ENCODE assay signal across 16 mouse cellular contexts in the genomic region with DNA sequence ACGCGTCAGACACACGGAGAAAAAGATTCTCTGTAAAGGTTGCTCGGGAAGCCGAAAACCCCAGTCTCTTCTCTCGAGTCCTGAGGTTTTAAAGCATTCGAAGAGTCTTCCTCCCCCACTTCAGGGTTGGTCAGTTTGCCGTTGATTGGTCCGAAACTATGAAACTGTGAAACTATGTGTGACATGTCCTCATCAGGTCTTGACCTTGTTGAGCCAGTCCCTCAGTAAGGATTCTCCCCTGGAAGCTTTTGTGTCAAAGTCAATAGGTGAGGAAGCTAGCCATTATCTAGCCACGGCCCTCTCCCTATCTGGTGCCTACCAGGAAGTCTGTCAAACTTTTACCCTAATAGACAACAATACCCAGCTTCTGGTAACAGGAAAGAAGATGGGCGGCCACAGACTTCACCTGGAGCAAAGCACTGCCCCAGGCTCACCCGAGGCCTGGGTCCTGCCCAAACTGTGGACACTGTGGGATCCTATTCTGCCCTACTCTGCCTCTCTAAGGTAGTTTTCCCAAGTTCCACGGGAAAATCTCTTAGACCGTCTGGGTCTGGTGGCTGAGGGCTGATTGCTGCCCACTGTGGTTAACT. TPM values are rescaled to one million over a fixed set of nuclear protein-coding genes. Genes with fewer than 3 reads are reported as not detected.
DNase-seq lines count a peak whose midpoint lies in the region; ATAC-seq and TF ChIP-seq lines count a peak whose summit lies in the region.
"Had no signal": no experiment of that assay in that cellular context is flagged by ENCODE, and none has a peak within 500 bp of the region (broad histone marks: within the 10 kb centered on the region; RNA-seq: fewer than 3 reads in every experiment).

No protein-coding gene starts in this region.

- no peak overlapping the region for H3K4me3 ChIP-seq in heart, embryonic 11.5 days (ENCODE audit: low read depth, low read length)
- H3K4me3 ChIP-seq in lung, embryonic 14.5 days (ENCODE audit: low read depth, low read length), result no peak overlapping the region
- no peak overlapping the region for H3K4me3 ChIP-seq in heart, postnatal 0 days (ENCODE audit: low read depth, low read length)
- H3K4me3 ChIP-seq: hindbrain, embryonic 13.5 days had no signal

- 0 out of 2 replicates have a peak, but pooled peaks cover 4% of the 10 kb centered on the region for H3K36me3 ChIP-seq in heart, embryonic 11.5 days (ENCODE audit: control insufficient read depth, insufficient read depth, low read length)
- H3K36me3 ChIP-seq in lung, embryonic 14.5 days (ENCODE audit: insufficient read depth), result peaks cover 7% of the 10 kb centered on the region; the same call in 1 of the 2 replicates
- H3K36me3 ChIP-seq in heart, postnatal 0 days (replicated peaks; ENCODE audit: control insufficient read depth, insufficient read depth, low read length), result peaks cover 18% of the 10 kb centered on the region
- H3K36me3 ChIP-seq: hindbrain, embryonic 13.5 days had no signal

- peak overlapping the region; percentile 59 for H3K9ac ChIP-seq in heart, embryonic 11.5 days (ENCODE audit: low read depth, low read length)
- H3K9ac ChIP-seq in lung, embryonic 14.5 days, result no peak overlapping the region
- H3K9ac ChIP-seq in heart, postnatal 0 days (replicated peaks; ENCODE audit: low read depth, low read length), result peak overlapping the region; percentile 11; the same call in 1 of the 2 replicates
- H3K9ac ChIP-seq: hindbrain, embryonic 13.5 days had no signal

- peak overlapping the region; percentile 98 for H3K27ac ChIP-seq in heart, embryonic 11.5 days (ENCODE audit: low read depth, low read length)
- peak overlapping the region; percentile 72; the same call in 1 of the 2 replicates for H3K27ac ChIP-seq in lung, embryonic 14.5 days (ENCODE audit: low read depth)
- H3K27ac ChIP-seq in heart, postnatal 0 days (ENCODE audit: low read depth), result peak overlapping the region; percentile 89
- H3K27ac ChIP-seq: hindbrain, embryonic 13.5 days had no signal

- peaks cover 27% of the 10 kb centered on the region for H3K4me1 ChIP-seq in heart, embryonic 11.5 days (ENCODE audit: control insufficient read depth, insufficient read depth, low read length)
- 0 out of 2 replicates have a peak, but pooled peaks cover 3% of the 10 kb centered on the region for H3K4me1 ChIP-seq in lung, embryonic 14.5 days (ENCODE audit: insufficient read depth)
- H3K4me1 ChIP-seq in heart, postnatal 0 days (ENCODE audit: control insufficient read depth, insufficient read depth), result peaks cover 27% of the 10 kb centered on the region
- H3K4me1 ChIP-seq: hindbrain, embryonic 13.5 days had no signal

- TF ChIP-seq CTCF in lung, embryonic 14.5 days (IDR thresholded peaks at IDR 0.05; ENCODE audit: low read depth), result no peak
- TF ChIP-seq CTCF in heart, postnatal 0 days (IDR thresholded peaks at IDR 0.05; ENCODE audit: low read depth), result no peak

- no peak for ATAC-seq in heart, embryonic 11.5 days (replicated peaks; ENCODE audit: insufficient number of reproducible peaks, low FRiP score, low TSS enrichment)
- no peak for ATAC-seq in lung, embryonic 14.5 days (ENCODE audit: insufficient read depth)
- no peak for ATAC-seq in heart, postnatal 0 days (ENCODE audit: insufficient read depth, low read depth)

- H3K27me3 ChIP-seq in heart, embryonic 11.5 days (ENCODE audit: control insufficient read depth, insufficient read depth, low read length), result no peaks in the 10 kb centered on the region
- no peaks in the 10 kb centered on the region for H3K27me3 ChIP-seq in lung, embryonic 14.5 days (ENCODE audit: insufficient read depth, low read length)
- H3K27me3 ChIP-seq in heart, postnatal 0 days (ENCODE audit: control insufficient read depth, insufficient read depth, low read length), result no peaks in the 10 kb centered on the region
- H3K27me3 ChIP-seq: hindbrain, embryonic 13.5 days had no signal

- WGBS in heart, embryonic 11.5 days (ENCODE audit: insufficient replicate concordance), result 42% methylated on average over 14 of the region's 14 CpGs
- 62% methylated on average over 14 of the region's 14 CpGs for WGBS in lung, embryonic 14.5 days
- WGBS in heart, postnatal 0 days, result 37% methylated on average over 14 of the region's 14 CpGs

- intact Hi-C loops in left cerebral cortex, postnatal 36 days (cut with DNase I), result no loop called here
- intact Hi-C loops in left cerebral cortex, postnatal 14 days (cut with DNase I), result no loop called here

- H3K4me2 ChIP-seq in heart, embryonic 11.5 days, result peak overlapping the region; percentile 68
- peak overlapping the region; percentile 71; the same call in 1 of the 2 replicates for H3K4me2 ChIP-seq in lung, embryonic 14.5 days
- no peak overlapping the region for H3K4me2 ChIP-seq in heart, postnatal 0 days (ENCODE audit: low read depth, low read length)
- H3K4me2 ChIP-seq: hindbrain, embryonic 13.5 days; midbrain, embryonic 11.5 days had no signal

- H3K9me3 ChIP-seq in heart, embryonic 11.5 days (replicated peaks; ENCODE audit: control insufficient read depth, low read length), result peaks cover 2% of the 10 kb centered on the region; the same call in 1 of the 2 replicates
- no peaks in the 10 kb centered on the region for H3K9me3 ChIP-seq in lung, embryonic 14.5 days (ENCODE audit: low read depth, low read length)
- no peaks in the 10 kb centered on the region for H3K9me3 ChIP-seq in heart, postnatal 0 days (replicated peaks; ENCODE audit: control insufficient read depth, low read length)
- H3K9me3 ChIP-seq: hindbrain, embryonic 13.5 days had no signal

- no peak for TF ChIP-seq EP300 in heart, postnatal 0 days (IDR thresholded peaks at IDR 0.05; ENCODE audit: low read depth)

- no peak for DNase-seq in heart, postnatal 4 days
- no peak for DNase-seq in lung, embryonic 14.5 days
- no peak for DNase-seq in lung, postnatal 36 days
- peak; percentile 89 for DNase-seq in R1 (ENCODE audit: low read depth, low spot score)
- no peak for DNase-seq in heart, postnatal 0 days (ENCODE audit: low spot score)
- DNase-seq in left cerebral cortex, postnatal 36 days (ENCODE audit: low spot score in 2 of 2), result no peak
- no peak for DNase-seq in left cerebral cortex, postnatal 14 days (ENCODE audit: low spot score in 2 of 2)
- DNase-seq: B cell, adult 2 months; cerebellum, postnatal 10 days; gastrocnemius, postnatal 36 days; kidney, adult 8-10 months; right cerebral cortex, adult 18-20 months had no signal

RNA-seq across cellular contexts. Expression of a gene that starts 2.5 kb away (rescaled TPM):
- polyA plus RNA-seq in heart, embryonic 11.5 days (2014; fragmentation: Nextera tagmentation; extraction: Ambion mirVana), result 76.3 and 83.8 TPM in 2 replicates
- 10 to 100 TPM; 62.0 to 64.4 TPM for total RNA-seq in heart, postnatal 4 days (2021)
- polyA plus RNA-seq in lung, embryonic 14.5 days (2014; fragmentation: Nextera tagmentation; extraction: Ambion mirVana), result 63.1 and 66.3 TPM in 2 replicates
- total RNA-seq in heart, postnatal 0 days (2014; rRNA removed; ENCODE audit: low replicate concordance), result 55.2 and 58.1 TPM in 2 replicates
- 58.4 and 59.5 TPM in 2 replicates for polyA plus RNA-seq in heart, postnatal 0 days (2015; fragmentation: Nextera tagmentation; extraction: Ambion mirVana)
- 1 to 10 TPM; 3.8 to 5.8 TPM for total RNA-seq in left cerebral cortex, postnatal 36 days (2021)
- 1 to 10 TPM; 6.5 to 7.2 TPM for total RNA-seq in left cerebral cortex, postnatal 14 days (2021)

RNA-seq across cellular contexts. Expression of a gene that starts 48.8 kb away (rescaled TPM):
- polyA plus RNA-seq in heart, embryonic 11.5 days (2014; fragmentation: Nextera tagmentation; extraction: Ambion mirVana), result 59.6 and 68.1 TPM in 2 replicates
- 10 to 100 TPM; 37.2 to 41.6 TPM for total RNA-seq in heart, postnatal 4 days (2021)
- 42.3 and 47.3 TPM in 2 replicates for polyA plus RNA-seq in lung, embryonic 14.5 days (2014; fragmentation: Nextera tagmentation; extraction: Ambion mirVana)
- total RNA-seq in heart, postnatal 0 days (2014; rRNA removed; ENCODE audit: low replicate concordance), result 32.3 and 78.2 TPM in 2 replicates
- 26.5 and 28.5 TPM in 2 replicates for polyA plus RNA-seq in heart, postnatal 0 days (2015; fragmentation: Nextera tagmentation; extraction: Ambion mirVana)
- 1 to 10 TPM; 6.1 TPM for total RNA-seq in left cerebral cortex, postnatal 36 days (2021)
- 1 to 10 TPM; 7.9 to 9.1 TPM for total RNA-seq in left cerebral cortex, postnatal 14 days (2021)
- total RNA-seq: MEL had no signal
